Mouse (Mus musculus) megakaryocyte-erythroid progenitor cell, adult 5-6 weeks (primary cell): ENCODE data around the gene Gng7. TPM values are rescaled to one million over a fixed set of nuclear protein-coding genes. Genes with fewer than 3 reads are reported as not detected.

Experiments used
- ATAC-seq: replicated peaks from 2 replicates; pipeline ENCODE4 v1.8.0; 2016; ENCODE audit warnings: mild to moderate bottlenecking, inconsistent platforms; ENCODE audit not compliant: severe bottlenecking, poor library complexity, low FRiP score, low TSS enrichment
- total RNA-seq, 2 experiments: library from RNA; stranded (forward) in 1 of 2; stranded (reverse) in 1 of 2; fragments of 200-1000, 215-1000 nt in 1 of 2; fragments of >200 nt in 1 of 2; fragmentation: Nextera tagmentation in 1 of 2; gene quantifications; 2 replicates each; pipeline ENCODE4 v1.2.3; 2014 to 2017

Gng7 gene
- total RNA-seq, 2 experiments from 2014 or later: 0.14 to 1.5 TPM

DNA sequence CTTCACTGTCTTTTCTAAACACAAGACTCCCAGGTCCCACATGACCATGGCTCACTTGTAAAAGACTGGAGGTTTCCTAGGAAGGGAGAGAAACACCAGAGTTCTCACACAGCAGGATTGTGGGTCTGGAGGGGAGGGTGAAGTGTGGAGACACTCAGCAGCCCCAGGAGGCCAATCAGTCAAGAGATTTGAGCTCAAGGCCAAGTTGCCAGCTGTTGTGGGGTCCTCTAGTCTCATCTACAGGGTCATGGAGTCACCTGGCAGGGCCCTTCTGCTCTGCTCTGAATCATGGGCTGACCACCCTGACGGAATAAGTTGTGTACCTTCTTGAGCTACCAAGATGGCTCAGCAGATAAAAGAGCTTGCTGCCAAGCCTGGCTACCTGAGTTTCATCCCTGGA, 41.0 kb downstream of the Gng7 start:
- no peak for ATAC-seq

DNA sequence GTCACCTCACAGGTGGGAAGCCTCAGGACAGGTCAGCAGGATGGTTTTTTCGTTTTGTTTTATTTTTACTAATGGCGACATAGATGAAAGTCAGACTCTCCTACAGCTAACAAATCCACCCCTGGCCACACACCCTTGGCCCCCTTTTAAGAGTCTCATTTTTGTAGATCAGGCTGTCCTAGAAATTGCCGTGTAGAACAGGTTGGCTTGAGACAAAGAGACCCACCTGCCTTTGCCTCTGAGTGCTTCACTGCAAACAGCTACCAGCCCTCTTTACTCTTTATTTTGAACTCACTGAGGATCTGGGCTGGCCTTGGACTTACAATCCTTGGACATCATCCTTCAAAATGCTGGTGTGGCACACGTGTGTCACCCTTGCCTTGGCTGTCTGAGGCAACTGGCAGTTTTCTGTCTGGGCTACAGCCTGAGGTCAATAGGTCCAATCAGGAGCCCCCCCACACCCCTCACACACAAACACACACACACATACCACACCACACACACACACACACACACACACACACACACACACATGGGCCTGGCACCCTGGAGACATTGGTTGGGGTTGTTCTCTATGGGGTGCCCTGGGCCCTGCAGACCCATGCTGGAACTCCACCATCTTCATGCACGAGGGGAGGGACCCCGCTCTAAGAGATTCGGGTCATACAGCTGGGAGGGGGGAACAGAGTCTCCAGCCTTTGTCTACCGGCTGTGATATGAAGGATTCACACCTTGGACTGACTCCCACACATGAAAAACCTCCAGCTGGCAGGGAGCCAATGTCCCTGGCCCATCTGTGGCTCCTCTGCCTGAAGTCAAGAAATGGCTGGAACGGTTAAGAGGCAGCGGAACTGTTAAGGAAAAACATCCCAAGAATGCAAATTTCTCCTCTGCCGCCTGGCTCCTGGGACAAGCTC, 42.4 kb downstream of the Gng7 start:
- no peak for ATAC-seq

DNA sequence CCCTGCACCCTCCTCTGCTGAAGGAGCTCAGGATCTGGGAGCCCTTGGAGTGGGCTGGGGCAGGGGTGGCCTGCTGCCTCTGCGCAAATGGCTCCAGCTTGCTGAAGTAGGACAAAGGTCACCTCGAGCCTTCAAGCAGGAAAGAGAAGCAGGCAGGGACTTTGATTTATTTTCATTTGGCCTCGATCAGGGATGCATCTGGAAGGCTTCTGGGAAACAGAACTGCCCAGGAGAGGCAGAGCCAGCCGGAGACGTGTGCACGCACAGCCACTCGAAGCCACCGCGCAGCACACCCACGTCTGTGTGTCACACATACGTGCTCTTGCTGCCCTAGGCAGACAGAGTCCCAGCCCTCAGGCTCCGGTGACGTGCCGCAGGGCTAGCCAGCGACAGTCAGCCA, 43.2 kb downstream of the Gng7 start:
- no peak for ATAC-seq

DNA sequence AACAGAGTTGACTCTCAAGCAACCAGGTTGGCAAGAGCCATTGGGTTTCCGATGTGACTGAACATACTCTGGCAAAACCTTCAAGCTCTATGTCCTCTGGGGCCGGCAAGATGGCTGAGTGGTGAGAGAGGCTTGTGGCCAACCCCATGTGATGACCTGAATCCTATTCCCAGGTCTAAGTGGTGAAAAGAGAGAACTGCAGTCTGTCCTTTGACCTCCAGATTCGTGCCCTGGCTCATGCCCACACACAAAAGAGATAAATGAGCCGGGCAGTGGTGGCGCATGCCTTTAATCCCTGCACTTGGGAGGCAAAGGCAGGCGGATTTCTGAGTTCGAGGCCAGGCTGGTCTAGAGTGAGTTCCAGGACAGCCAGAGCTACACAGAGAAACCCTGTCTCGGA, 44.6 kb downstream of the Gng7 start:
- ATAC-seq: no peak

DNA sequence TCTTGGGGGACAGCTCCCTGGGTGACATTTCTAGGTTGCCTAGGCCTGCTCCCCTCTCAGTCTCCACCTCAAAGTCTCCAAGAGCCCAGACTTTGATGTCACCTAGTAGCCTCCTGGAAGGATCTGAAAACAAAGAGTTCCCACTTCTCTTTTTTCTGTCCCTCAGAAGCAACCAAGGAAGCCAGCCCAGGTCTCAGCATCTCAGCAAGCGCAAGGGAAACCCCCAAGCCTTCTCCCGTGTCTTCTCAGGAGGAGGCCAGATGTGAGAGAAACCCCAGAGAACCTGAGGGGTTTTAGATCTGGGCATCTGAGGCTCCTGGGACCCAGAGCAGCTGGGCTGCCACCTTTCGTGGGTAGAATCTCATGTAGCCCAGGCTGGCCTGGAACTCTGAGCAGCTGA, 45.4 kb downstream of the Gng7 start:
- no peak for ATAC-seq

DNA sequence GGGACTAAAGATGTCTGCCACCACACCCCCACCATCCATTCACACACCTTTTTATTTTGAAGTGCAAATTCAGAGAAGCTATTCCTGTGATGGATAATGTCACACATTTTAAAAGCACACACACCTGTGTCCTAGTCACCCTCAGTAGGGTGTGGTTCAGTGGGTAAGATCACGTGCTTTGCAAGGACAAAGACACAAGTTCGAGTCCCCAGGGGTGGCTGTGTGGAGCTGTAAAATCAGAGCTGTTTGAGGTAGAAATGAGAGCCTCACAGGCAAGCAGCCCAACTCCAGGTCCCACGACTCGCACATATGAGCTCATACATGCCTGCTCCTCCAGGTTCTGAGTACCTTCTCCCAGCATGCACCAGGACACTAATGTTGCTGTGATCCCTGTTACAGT, 46.6 kb downstream of the Gng7 start:
- ATAC-seq: no peak

DNA sequence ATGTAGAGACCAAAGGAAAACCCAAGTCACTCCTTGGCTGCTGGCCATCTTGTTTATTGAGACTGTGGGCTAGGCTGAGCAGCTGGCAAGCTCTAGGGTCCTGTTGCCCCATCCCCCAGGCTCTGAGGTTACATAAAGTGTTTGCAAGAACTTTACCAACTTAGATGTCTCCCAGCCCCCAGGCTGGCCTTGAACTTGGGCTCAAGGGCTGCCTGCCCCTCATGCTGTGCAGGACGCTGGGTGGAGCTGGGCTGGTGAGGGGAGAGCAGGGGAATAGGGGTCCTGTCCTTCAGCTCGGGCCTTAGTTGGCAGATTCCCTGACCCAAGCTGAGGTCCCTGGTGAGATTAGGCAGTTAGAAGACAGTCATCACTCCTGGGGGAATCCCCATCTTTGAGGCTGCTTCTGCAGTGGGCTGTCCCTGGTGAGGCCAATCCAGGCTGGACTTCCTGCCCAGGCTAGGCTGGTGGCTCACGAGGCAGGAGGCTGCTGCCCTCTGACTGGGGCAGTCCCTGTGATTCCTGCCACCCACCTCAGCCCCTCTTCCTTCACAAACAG, 47.6 kb downstream of the Gng7 start:
- no peak for ATAC-seq

DNA sequence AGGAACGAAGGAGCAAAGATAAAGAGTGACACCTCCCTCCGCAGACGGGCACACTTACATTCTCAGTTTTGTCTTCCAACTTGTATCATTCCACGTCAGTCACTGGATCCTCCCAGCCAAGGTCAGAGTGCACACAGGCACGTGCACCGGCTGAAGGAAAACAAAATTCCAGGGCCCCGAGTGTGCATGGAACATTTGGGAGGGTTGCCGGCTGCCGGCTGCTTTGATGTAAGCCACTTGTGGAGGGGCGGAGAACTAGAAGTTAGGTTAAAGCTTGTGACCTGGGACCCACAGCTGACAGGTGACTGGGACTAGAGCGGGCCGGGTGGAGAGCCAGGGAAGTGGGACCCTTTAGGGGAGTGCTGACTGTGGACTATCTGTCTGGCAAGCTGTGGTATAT, 48.4 kb downstream of the Gng7 start:
- ATAC-seq: no peak

DNA sequence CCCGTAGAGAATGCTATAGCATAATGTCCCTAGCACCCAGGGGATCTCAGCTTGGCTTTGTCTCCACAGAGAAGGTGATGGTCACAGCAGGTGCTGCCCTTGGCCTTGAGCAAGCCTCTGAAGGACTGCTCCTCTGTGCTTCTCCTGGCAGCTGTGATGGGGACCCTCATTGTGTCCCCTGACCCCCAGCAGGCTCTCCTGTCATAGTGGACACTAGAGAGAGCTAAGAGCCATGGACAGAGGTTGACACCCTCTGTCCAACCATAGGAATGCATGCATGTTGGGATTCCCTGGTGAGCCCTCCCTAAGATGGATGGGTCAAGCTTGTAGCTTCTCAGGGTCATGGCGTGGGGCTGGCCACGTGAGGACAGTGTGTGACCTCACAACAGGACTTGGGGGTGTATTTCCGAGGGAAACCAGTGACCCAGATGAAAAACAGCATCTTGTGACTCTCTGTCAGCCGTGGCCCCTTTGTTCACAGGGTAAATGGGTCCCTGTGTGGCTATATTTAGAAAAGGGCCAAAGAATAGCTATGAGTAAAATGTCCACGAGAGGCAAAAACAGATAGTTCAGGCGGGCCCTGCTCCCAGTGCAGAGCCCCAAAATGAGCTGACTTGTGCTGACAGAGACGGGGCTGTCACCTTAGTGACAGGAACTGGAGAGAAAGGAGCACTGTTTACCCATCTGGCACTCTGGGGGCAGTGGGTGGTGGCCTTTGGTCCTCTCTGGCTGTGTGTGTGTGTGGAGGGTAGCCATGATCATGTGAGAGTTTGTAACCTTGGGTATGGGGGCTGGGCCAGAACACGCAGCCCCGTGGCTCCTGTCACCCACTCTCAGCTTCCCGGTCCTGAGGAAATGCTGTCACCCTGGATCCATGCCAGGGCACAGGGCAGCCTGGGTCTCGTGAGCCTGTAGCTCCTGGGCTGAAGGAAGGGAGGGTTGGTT, 51.4 kb downstream of the Gng7 start:
- ATAC-seq: no peak

DNA sequence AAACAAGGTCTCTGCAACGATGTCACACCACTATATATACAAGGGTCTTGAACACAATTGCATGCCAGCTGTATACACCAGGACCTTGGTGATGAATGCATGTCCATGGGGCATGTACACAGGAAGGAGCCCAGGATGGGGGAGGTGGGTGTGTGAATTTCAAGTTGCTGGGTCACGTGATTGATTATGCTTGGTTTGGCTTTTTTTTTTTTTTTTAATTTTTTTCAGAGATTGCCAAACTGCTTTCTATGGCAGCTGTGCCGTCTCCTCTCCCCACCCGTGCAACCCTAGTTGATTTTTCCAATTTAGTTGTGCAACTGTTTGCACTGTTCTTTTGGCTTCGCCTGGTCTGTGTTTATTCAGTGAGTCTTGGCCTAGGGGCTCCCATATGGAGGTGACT, 52.2 kb downstream of the Gng7 start:
- no peak for ATAC-seq

DNA sequence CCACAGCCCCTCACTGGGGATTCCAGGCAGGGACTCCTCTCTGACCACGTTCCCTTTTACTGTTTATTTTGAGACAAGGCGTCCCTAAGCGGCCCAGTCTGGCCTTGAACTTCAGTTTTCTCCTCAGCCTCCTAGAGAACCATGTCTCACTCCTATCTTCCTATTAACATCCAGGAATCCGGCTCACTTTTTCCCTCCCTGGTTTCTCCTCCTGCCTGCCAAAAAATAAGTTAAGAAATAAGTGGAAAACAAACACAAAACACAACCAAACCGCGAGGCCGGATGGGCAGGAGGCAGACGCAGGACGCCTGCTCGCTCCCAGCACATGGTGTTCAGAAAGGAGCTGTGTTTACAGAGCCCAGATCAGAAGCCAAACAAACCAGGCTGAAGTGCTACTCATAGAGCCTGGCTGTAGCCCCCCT, 52.7 kb downstream of the Gng7 start:
- no peak for ATAC-seq

DNA sequence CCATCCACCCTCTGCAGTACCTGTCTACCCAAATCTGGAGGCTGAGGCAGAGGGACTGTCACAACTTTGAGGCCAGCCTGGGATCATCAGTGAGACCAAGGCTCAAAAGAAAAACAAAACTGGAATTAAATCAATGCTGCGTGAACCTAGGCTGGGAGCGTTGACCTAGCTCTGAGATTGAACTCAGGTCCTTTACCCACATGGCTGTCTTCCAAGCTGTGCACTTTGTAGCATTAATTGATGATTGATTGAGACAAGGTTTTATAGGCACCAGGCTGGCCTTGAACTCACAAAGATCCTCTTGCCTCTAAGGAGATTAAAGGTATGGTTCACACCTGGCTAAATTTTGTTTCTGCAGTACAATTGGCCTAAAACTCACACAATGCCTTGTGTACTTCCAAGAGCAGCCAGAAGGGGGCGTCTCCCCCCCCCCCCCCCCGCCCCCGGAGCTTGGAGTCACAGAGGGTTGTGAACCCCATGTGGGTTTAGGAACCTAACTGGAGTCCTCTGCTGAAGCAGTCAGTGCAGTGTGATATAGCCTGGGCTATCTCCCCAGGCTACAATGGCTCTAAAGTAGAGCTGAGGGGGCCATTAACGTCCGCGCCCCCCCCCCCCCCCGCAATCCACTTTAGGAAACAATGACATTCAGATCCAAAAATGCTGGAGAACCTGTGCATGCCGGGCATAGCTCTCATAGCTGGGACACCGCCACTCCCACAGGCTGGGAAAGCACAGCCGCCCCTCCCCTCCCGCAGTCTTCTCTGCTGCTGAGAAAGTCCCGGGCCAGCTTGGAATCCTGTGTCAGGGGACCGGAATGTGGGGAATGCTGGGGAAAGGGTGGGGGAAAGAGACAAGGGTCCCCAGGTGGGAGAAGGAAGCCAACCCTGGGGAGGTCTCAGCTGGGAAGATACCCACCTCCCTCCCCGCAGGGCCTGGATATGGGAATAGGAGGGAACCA, 53.9 kb downstream of the Gng7 start:
- ATAC-seq: no peak

DNA sequence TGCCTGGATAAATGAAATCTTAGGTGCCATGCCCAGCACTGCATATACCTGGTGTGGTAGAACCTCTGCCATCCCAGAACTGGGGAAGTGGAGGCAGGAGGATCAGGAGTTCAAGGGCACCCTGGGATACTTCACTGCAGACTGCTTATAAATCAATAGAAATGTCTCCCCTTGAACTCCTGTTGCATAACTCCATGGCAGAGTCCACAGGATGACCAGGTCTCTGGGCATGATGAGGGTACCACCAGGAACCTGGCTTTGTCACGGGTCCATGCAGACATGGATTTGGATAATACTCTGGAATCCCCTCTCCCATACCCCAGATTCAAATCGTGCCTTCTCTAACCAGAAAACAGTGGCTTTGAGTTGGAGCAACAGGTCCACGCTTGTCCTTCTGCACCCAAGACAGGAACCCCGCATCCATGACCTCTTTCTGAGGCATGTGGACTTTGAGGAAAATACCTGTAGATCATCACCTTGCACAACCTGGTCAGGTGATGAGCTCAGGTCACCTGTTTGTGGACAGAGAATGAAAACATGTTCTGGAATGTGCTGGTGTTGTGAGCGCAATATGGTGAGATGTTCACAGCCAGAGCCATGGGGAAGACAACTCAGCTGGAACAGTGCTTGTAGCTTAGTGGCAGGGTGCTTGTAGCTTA, 55.6 kb downstream of the Gng7 start:
- ATAC-seq: no peak

DNA sequence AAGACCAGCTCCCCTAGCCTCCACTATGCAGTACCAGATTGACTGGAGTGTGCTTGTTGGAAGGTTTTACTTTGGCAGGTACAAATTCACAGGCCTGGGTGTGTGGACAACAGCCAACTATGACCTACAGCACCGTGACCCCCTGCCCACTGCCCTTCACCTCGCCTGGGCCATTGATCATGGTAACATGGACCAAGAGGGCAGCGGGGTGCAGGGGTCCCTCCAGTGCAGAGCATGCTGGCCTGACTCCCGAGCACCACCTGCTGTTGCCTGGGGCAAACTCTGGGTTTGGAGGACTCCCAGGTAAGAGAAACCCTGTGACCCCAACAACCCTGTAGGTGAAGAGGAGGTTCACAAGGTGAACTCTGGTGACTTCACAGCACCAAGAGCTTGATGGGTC, 57.0 kb downstream of the Gng7 start:
- no peak for ATAC-seq

DNA sequence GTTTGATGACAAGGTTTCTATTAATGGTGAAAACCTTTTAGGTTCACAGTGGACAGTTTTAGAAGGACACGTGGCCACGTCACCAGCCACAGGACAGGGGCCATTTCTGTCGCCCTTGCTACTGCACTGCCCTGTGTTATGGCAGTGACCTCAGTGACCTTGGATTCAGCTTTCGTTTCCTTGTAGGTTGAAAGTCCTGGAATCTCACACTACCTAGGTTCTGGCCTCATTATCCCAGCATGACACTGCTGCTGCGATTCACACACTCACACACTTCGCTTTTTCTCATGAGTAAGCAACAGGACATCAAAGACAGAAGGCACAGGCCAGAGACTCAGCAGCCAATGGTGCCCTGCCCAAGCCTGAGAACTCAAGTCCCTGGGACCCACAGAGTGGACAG, 57.8 kb downstream of the Gng7 start:
- no peak for ATAC-seq

DNA sequence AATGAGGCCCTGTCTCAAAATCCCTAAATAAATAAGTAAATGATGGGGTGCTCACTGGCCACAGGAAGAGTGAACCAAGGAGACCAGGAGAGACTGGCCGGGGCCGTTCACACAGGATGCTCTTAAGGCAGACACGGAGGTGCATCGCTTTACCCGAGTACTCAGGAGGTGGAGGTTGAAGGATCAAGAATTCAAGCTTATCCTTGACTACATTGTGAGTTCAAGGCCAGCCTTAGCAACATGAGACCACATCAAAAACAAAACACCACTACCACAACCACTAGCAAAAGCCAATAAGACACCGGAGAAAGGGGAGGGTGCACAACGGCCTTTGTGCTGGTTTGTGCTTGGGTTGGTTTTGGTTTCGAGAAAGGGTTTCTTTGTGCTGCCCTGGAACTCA, 58.4 kb downstream of the Gng7 start:
- ATAC-seq: no peak

DNA sequence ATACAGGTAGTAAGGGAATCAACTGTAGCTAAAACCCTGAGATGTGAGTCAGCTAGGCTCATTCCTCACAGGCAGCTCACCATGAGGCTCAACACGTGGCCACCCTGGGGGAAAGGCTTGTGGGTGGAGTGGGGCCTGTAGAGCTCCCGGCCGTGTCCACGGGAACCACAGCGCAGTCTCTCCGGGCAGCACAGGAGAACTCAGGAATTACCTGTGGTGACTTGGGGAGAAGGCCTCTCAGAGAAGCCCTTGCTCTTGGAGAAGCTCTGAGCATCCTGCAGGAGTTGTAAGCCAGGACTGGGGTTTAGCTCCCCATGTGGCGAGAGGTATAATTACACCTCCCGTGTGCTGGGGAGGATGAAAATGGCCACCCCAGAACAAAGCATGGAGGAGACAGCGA, 59.2 kb downstream of the Gng7 start:
- peak; percentile 89 for ATAC-seq

DNA sequence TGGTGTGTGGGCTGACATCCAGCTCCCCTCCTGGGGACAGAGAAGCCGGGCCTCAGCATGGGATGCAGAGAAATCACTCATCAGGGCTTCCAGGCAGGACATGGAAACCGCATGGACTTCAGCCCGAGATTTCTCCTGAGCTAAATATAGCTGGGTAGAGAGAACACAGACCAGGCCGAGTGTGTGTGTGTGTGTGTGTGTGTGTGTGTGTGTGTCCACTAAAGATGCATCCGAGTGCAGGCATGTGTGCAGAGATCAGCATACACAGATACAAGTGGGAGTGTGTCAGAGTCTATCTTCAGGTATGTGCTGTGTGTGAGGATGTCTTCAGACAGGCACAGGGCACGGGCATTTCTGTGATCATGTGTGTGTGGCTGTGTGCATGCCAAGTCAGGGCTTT, 59.9 kb downstream of the Gng7 start:
- ATAC-seq: no peak

DNA sequence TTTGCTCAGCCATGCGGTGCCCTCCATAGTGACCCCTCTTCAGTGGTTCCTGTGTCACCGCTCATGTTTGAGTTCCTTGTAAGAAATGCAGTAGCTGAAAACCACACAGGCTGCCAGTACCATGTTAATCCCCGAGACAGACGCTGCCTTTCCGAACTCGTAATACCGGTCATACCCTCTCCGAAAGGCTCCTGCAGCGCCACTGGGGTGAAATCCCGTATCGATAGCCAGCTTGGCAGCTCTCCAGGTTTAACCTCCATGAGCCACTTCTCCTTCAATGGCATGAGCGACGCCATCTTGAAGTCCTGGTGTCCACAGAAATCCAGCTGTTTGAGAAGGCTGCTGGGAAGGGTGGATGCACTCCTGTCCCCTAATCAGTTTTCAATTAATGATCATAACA, 60.3 kb downstream of the Gng7 start:
- ATAC-seq: no peak
